Mouse (Mus musculus) erythroblast, adult 5-6 weeks (primary cell): ENCODE results near the gene Qser1. TPM values are rescaled to one million over a fixed set of nuclear protein-coding genes. Genes with fewer than 3 reads are reported as not detected.

Experiments
- ATAC-seq: replicated peaks from 2 replicates; pipeline ENCODE4 v1.8.0; 2016; ENCODE audit warnings: moderate number of reproducible peaks, mild to moderate bottlenecking, moderate TSS enrichment, inconsistent platforms; ENCODE audit not compliant: poor library complexity, low FRiP score, severe bottlenecking
- total RNA-seq, 2 experiments: library from RNA; stranded (forward) in 1 of 2; stranded (reverse) in 1 of 2; fragments of 150-400 nt in 1 of 2; fragments of 200-764, 138-1000 nt in 1 of 2; gene quantifications; 2 replicates each; pipeline versions ENCODE4 v1.2.3 to v1.2.4; 2015 to 2017; ENCODE audit warnings: low replicate concordance in 2 of 2

The Qser1 gene
- total RNA-seq, 2 experiments from 2014 or later: 1.8 to 9.6 TPM

GRCm38 (mm10) chr2:104741015-104741758 is 75.4 kb downstream of the Qser1 start:
- ATAC-seq: no peak

DNA sequence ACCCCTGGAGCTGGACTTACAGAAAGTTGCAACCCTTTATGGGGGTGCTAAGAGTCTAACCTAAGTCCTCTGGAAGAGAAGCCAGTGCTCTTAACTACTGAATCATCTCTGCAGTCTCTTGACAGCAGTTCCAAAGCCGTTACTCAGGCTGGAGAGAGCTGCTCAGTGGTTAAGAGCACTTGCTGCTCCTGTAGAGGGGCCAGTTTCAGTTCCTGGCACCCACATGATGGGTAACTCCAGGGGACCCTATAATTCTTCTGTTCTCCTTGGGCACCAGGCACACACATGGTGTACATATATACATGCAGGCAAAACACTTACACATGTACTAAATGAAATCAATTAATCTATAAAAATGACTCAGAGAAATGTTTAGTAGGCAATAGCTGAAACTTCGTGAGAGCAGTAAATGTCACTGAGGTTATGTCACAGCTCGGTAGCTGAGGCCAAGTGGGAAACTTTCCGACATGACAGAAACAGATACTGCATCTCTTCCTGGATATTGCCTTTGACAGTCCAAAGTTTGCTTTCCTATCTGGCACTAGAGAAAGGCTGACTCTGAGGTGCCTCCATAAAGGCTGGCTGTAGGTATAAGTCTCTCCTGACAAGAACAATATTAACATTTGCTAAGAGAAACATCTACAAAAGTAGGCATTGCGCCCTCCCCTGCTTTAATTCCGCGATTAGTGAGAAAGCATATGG is 76.2 kb downstream of the Qser1 start:
- ATAC-seq: no peak

- ATAC-seq: no peak
Observed at GRCm38 (mm10) chr2:104739691-104740090, 76.9 kb downstream of the Qser1 start.

GRCm38 (mm10) chr2:104736241-104736640 is 80.3 kb downstream of the Qser1 start:
- no peak for ATAC-seq

- no peak for ATAC-seq
Observed at GRCm38 (mm10) chr2:104732562-104733256, 83.9 kb downstream of the Qser1 start.

- no peak for ATAC-seq
Observed at GRCm38 (mm10) chr2:104732033-104732444, 84.5 kb downstream of the Qser1 start.

DNA sequence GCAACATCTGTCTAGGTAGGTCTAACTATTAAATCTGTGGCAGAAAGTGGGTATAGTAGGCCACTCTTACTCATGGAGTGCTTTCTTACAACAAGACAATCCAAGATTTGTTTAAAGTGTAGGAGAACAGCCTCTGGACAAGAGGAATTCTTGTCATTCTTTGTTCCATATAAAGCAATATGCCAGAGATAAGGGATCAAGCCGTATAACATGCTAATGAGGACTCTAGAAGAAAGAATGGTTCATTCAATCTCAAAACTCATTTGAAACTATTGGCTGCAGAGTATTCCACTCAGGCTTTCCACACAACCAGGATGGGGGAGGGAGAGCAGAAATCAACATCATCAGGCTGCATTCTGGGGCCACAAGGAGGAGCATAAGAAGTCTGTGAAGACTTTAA is 89.2 kb downstream of the Qser1 start:
- ATAC-seq: no peak

DNA sequence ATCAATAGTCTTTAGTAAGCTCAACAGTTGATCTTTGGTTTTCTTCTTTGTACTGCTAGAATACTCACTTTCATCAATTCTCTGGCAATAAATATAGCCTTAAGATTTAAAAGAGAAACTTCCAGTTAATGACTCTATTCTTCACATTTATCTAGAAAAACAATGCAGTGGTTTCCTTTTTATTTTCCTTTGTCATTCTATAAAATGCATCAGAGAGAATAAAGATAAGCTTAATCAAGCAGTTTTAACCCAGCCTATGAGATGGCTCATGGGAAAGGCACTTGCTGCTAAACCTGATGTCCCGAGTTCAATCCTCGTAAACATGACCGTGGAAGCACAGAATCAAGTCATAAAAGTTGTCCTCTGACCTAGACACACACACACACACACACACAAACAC is 94.5 kb downstream of the Qser1 start:
- no peak for ATAC-seq

- ATAC-seq: no peak
Observed at GRCm38 (mm10) chr2:104717827-104718226, 98.7 kb downstream of the Qser1 start.

DNA sequence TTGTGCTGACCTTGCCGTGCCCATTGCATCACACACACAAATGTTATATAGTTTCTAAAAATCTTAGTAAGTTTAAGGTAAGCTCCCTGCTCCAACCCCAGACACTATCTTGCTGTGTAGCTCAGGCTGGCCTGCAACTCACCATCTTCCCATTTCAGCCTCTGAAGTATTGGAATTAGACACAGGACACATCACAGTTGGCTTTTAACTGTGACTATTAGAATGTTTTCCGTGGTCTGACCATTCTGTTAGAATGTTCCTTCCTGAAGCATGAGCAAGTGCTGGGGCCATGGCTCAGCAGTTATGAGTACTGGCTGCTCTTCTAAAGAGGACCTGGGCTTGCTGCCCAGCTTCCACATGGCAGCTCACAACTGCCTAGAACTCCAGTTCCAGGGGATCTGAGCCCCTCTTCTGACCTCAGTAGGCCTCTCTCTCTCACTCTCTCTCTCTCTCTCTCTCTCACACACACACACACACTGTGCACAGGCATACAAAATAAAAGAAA is 99.3 kb downstream of the Qser1 start:
- ATAC-seq: no peak

DNA sequence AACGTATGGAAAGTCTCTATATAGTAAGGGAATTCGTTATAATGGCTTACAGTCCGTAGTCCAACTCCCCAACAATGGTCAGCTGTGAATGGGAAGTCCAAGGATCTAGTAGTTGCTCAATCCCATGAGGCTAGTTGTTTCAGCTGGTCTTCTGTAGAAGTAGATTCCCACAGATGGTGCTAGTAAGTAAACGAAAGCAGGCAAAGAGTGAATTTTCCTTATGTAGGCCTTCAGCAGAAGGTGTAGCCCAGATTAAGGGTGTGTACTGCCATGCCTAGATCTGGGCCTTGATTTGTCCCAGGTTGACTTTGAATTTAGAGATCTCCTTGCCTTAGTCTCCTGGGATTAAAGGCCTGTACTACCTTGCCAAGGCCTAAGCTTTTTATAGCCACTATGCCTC is 100.3 kb downstream of the Qser1 start, which contains the start of gene Pin1rt1:
Gene Pin1rt1, minus strand, starts transcription at position 101 of the 400 bp plus-strand sequence.
- ATAC-seq: no peak

- no peak for ATAC-seq
Observed at GRCm38 (mm10) chr2:104714254-104714691, 102.3 kb downstream of the Qser1 start.

GRCm38 (mm10) chr2:104712486-104712809 is 104.1 kb downstream of the Qser1 start:
- ATAC-seq: no peak

DNA sequence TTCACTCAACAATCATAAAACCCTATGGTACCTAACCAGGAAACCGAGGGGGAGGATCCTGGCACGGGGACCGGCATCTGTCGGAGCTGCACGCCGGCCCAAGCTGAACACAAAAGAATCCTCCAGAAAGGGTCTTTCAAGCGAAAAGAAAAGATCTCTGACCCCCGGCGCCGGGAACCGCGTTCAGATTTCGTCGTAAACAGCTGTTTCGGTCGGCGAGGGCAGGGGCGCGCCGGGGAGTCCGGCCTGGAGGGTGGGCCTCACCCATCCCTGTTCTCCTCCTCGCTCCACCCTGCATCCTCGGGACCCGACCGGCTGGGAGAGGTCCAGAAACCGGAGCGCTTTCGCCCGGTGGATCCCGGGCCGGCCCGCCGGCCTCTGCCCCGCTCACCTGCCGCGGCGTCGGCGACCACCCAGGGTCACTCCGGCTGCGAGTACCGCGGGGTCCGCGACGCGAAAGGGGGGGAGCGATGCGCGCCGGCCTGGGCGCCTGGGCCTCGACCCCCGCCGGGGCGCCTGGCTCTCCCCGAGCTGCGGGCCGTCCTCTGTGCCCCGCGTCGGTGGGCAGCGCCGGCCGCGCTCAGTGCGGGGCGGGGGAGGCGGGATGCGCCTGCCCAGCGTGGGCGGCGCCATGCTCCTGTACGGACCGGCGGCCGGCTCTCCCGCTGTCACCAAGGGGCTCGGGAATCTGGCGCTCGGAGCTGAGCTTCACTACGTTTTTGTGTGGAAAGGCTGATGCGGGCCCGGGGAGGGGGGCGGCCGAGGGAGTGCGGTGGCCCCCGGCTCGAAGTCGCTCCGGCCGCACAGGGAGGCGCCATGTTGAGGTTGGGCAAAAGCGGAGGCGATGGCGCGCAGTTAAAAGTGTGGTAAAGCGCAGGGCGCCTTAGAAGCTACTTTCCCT is 104.7 kb downstream of the Qser1 start, which contains the start of gene Tcp11l1:
Gene Tcp11l1, minus strand, starts transcription at position 585 of the 901 bp plus-strand sequence.
- no peak for ATAC-seq

GRCm38 (mm10) chr2:104710670-104711370 is 105.7 kb downstream of the Qser1 start:
- no peak for ATAC-seq

GRCm38 (mm10) chr2:104709786-104710337 is 106.7 kb downstream of the Qser1 start:
- no peak for ATAC-seq
